Mouse (Mus musculus) heart, postnatal 0 days (tissue): ENCODE results near the gene Elovl6.

ENCODE experiments used
- CTCF ChIP-seq: IDR thresholded peaks from 2 replicates; pipeline ENCODE4 v1.5.1; 2016; ENCODE audit warnings: antibody characterized with exemption, control low read depth, low read depth
- EP300 ChIP-seq: IDR thresholded peaks from 2 replicates; pipeline ENCODE4 v1.6.1; 2016; ENCODE audit warnings: antibody characterized with exemption, low read depth

DNA sequence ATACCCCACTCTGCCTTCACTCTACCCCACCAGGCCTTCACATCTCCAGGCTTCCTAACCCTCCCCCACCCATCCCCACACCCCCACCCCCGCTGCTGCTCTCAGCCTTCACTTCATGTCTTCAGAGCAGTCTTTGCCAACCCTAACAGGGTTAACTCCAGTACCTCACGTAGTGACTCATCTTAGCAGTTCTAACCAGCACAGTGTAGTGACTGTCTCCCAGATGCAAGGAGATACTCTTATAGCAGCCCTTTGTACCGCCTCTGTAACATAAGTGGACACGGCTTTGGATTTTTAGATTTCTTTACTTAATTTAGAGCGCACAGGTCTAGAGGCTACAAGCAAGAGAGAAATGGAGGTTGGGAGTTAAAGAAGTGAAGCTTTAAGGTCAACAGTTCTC, 116.4 kb downstream of the Elovl6 start:
- TF ChIP-seq EP300 (no peak), CTCF (no peak)
